Mouse (Mus musculus): Measurements from ENCODE around the gene Trappc11. TPM values are rescaled to one million over a fixed set of nuclear protein-coding genes. Genes with fewer than 3 reads are reported as not detected.
"Not testable (repeated sequence)": the region's sequence is repeated elsewhere in the genome, so short reads cannot be mapped to it uniquely, and the experiment has no call there.

Trappc11 gene
- polyA plus RNA-seq, 1 experiment from 2014 or later: 18.1 TPM

DNA sequence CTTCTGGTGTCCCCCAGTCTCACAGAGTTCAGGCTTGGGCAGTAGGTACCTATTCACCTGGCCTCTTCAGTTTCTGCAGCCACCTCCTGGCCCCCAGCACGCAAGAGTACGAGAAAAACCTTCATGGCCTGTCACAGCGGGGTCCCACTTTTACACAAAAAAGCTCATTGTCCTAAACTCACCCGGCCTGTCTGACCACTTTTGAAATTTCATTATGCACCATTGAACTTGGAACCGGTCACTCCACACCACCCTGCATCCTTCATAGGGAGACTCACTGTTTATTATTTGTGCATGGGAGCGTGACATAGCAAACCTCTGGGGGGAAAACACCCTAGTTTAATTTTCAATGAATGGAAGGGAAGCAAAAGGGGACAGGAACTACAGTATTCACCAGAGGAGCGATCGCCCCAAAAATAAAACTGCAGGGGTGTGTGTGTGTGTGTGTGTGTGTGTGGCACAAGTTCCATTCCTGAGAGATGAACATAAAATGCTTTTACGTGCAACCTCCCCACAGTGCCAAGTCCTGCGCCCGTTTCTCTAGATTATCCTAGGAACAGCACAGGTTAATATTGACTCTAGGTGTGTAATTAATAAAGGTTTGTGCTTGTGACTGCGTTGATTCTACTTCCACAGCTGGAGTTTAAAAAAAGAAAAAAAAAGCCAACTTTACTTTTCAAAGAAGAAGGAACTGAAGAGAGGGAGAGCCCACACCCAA, 50.8 kb downstream of the Trappc11 start:
- no peak overlapping the region for H3K4me2 ChIP-seq
- no peak overlapping the region for H3K4me3 ChIP-seq
- H3K36me3 ChIP-seq: peaks cover 12% of the 10 kb centered on the region
- 81% methylated on average over 12 of the region's 12 CpGs for WGBS
- H3K27ac ChIP-seq (replicated peaks): no peak overlapping the region
- no peak overlapping the region for H3K9ac ChIP-seq
- no peaks in the 10 kb centered on the region for H3K4me1 ChIP-seq
- no peak for ATAC-seq (ENCODE audit: extremely low read depth, insufficient number of reproducible peaks, low FRiP score, low TSS enrichment)
- peaks cover 5% of the 10 kb centered on the region for H3K9me3 ChIP-seq
- no peaks in the 10 kb centered on the region for H3K27me3 ChIP-seq (replicated peaks)

DNA sequence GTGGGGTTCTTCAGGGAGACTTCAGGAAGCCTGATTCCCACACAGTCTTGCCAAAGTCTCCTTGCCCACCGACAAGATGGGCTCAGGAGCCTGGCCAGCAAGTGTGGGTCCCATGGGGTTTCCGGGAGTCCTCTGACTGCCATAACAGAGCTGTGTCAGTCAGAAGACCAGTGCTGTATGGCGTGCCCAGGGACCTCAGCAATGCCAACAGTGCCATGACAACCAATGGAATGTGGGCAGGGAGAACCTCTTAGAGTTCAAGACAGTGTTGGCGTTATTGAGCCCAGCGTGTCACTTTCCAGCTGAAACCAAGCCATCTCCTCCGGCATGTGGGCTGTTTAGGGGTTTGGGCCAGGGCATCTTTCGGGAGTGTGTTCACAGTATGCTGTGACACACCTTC, 53.2 kb downstream of the Trappc11 start:
- no peaks in the 10 kb centered on the region for H3K27me3 ChIP-seq (replicated peaks)
- no peaks in the 10 kb centered on the region for H3K36me3 ChIP-seq
- H3K4me3 ChIP-seq: no peak overlapping the region
- WGBS: 84% methylated on average over 7 of the region's 7 CpGs
- H3K9me3 ChIP-seq: no peaks in the 10 kb centered on the region
- H3K27ac ChIP-seq (replicated peaks): no peak overlapping the region
- H3K9ac ChIP-seq: no peak overlapping the region
- no peaks in the 10 kb centered on the region for H3K4me1 ChIP-seq
- no peak for ATAC-seq (ENCODE audit: extremely low read depth, insufficient number of reproducible peaks, low FRiP score, low TSS enrichment)
- no peak overlapping the region for H3K4me2 ChIP-seq

DNA sequence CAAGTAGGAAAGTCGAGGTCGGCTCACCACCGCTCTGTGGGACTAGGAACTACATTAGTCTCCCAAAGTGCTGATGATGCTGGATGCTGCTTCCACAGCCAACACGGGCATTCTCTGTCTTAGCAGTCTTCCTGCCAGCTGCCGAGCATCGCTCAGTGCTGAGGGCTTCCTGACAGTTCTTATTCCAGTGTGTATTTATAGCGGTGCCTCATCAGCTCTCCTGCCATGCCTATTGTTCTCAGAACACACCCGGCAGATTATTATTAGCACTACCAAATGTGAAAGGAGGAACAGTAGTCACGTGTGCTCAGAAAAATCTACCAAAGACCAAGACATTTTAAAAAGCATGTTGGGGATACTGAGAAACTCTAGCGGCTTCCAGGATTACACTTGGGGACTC, 71.6 kb downstream of the Trappc11 start:
- H3K27ac ChIP-seq (replicated peaks): peak overlapping the region; percentile 70
- H3K4me3 ChIP-seq: no peak overlapping the region
- peaks cover 8% of the 10 kb centered on the region for H3K4me1 ChIP-seq
- H3K27me3 ChIP-seq (replicated peaks): no peaks in the 10 kb centered on the region
- H3K36me3 ChIP-seq: no peaks in the 10 kb centered on the region
- ATAC-seq (ENCODE audit: extremely low read depth, insufficient number of reproducible peaks, low FRiP score, low TSS enrichment): no peak
- WGBS: 43% methylated on average over 10 of the region's 10 CpGs
- H3K9me3 ChIP-seq: peaks cover 14% of the 10 kb centered on the region
- no peak overlapping the region for H3K9ac ChIP-seq
- peak overlapping the region; percentile 34; the same call in 1 of the 2 replicates for H3K4me2 ChIP-seq

DNA sequence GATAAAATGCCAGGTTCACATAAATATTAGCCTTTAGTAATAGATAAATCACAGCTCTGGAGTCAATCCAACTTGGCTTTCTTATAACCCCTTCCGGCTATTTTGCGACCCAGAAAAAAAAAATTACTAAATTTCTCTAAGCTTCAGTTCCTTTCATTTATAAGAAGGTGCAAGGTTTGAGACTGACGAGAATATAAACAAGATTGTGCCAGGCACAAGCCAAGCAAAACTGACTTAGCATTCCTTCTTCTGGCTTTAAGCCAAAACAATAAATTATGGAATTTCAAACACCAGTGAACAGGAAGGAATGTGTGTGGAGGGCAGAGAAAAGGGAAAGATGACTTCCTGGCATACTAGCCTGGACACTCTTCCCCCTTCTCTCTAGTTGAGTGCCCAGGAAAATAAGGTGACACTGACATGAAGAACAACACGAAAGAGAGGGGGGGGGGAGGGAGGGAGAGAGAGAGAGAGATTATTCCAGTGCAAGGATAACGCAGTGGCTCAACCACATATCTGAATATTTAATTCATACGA, 74.0 kb downstream of the Trappc11 start:
- H3K4me1 ChIP-seq: peaks cover 8% of the 10 kb centered on the region
- no peak overlapping the region for H3K4me2 ChIP-seq
- no peak overlapping the region for H3K4me3 ChIP-seq
- no peaks in the 10 kb centered on the region for H3K27me3 ChIP-seq (replicated peaks)
- WGBS: 69% methylated on average over 6 of the region's 6 CpGs
- no peak overlapping the region for H3K27ac ChIP-seq (replicated peaks)
- H3K36me3 ChIP-seq: no peaks in the 10 kb centered on the region
- ATAC-seq (ENCODE audit: extremely low read depth, insufficient number of reproducible peaks, low FRiP score, low TSS enrichment): no peak
- H3K9me3 ChIP-seq: peaks cover 18% of the 10 kb centered on the region
- no peak overlapping the region for H3K9ac ChIP-seq

DNA sequence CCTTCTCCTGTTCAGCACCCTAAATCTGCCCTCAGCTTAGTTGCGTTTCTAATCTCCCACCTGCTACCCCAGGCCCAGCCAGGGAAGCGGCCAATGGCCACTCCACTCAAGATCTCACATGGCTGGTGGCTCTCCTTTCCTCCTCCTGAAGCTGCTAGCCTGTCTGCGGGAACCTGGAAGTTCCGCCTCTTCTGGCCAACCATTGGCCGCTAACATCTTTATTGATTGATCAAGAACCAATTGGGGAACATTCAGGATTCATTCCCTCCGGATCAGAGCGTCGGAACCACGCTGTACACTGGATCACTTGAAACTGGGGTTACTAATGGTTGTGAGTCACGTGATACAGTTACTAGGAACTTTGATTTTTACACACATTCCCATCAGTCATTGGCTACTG, 74.7 kb downstream of the Trappc11 start:
- no peak for ATAC-seq (ENCODE audit: extremely low read depth, insufficient number of reproducible peaks, low FRiP score, low TSS enrichment)
- Histone ChIP-seq H3K36me3 (no peaks in the 10 kb centered on the region), H3K9me3 (peaks cover 18% of the 10 kb centered on the region), H3K27me3 (replicated peaks) (no peaks in the 10 kb centered on the region), H3K4me1 (peaks cover 8% of the 10 kb centered on the region), H3K4me2 (no peak overlapping the region), H3K4me3 (no peak overlapping the region), H3K9ac (no peak overlapping the region), H3K27ac (replicated peaks) (no peak overlapping the region)
- WGBS: 84% methylated on average over 10 of the region's 10 CpGs

DNA sequence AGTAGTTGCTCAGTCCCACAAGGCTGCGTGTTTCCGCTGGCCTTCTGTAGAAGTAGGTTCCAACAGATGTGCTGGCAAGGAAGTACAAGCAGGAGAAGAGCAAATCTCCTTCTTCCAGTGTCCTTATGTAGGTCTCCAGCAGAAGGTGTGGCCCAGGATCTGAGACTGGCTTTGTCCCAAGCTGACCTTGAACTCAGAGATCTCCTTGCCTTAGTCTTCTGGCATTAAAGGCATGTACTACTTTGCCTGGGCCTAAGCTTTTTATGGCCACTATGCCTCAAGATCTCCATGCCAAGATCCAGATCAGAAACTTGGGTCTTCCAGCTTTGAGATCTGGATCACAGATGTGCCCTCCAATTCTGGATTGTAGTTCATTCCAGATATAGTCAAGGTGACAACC, 84.1 kb downstream of the Trappc11 start:
- not testable (repeated sequence) for H3K36me3 ChIP-seq; H3K9ac ChIP-seq; H3K4me3 ChIP-seq; H3K9me3 ChIP-seq; H3K27me3 ChIP-seq (replicated peaks); ATAC-seq (ENCODE audit: extremely low read depth, insufficient number of reproducible peaks, low FRiP score, low TSS enrichment); H3K4me2 ChIP-seq; H3K4me1 ChIP-seq; H3K27ac ChIP-seq (replicated peaks)
- WGBS: 97% methylated on average over 2 of the region's 2 CpGs

DNA sequence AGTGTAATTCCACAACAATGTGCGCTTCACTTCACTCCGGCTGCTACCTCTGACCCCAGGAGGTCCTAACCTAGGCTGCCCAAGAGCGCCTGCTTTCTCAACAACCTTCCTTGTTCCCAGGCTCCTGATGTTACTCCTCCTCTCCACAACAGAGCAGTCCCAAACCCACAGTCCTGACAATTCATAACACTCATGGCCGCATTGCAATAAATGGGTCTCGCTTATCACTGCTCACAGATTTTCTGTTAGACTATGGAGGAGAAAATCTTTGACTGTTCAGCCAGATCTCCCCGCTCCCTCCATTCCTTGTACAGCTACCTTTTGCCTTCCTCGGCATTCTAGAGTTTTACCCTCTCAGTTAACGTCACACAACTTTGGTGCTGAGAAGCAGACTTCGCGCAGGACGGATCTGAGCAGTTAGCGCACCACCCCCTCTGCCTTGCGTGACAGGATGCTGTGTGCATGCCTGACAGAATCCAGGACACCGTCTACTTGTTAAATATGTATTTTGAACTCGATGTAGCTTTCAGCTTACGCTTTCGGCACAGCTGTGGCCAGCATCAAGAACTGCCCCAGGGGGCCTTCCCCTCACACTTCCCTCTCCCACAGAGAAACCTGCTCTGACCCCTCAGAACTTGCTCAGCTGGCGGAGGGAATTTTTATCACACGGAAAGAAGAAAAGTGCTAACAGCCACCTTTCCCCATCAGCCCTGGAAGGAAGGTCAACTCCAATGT, 86.8 kb downstream of the Trappc11 start, which contains the start of gene Stox2:
Gene Stox2, minus strand, starts transcription at position 51 of the 735 bp plus-strand sequence.
- Histone ChIP-seq H3K27ac (replicated peaks) (no peak within 1 kb of the TSS), H3K36me3 (no peaks in the 10 kb centered on the region), H3K4me1 (no peaks in the 10 kb centered on the region), H3K9ac (no peak within 1 kb of the TSS), H3K4me3 (no peak within 1 kb of the TSS), H3K4me2 (no peak within 1 kb of the TSS), H3K27me3 (replicated peaks) (no peaks in the 10 kb centered on the region), H3K9me3 (0 out of 2 replicates have a peak, but pooled peaks cover 5% of the 10 kb centered on the region)
- 71% methylated on average over 19 of the region's 19 CpGs for WGBS
- no peak for ATAC-seq (ENCODE audit: extremely low read depth, insufficient number of reproducible peaks, low FRiP score, low TSS enrichment)

Other genes with a start within 250 kb of the Trappc11 start
- gene Stox2, start 87.1 kb downstream of the Trappc11 start, polyA plus RNA-seq (2015; fragmentation: Nextera tagmentation; extraction: Ambion mirVana): 7.2 and 8.9 TPM in 2 replicates
- gene Rwdd4a, start 194 bp upstream of the Trappc11 start, polyA plus RNA-seq (2015; fragmentation: Nextera tagmentation; extraction: Ambion mirVana): 28.0 and 39.7 TPM in 2 replicates
- gene Ing2, start 142.1 kb upstream of the Trappc11 start, polyA plus RNA-seq (2015; fragmentation: Nextera tagmentation; extraction: Ambion mirVana): 7.2 and 7.4 TPM in 2 replicates
- 15.9 and 16.9 TPM in 2 replicates for gene Cdkn2aip, start 180.5 kb upstream of the Trappc11 start, polyA plus RNA-seq (2015; fragmentation: Nextera tagmentation; extraction: Ambion mirVana)